Mouse (Mus musculus) bone marrow macrophage, adult 2 months (primary cell): ENCODE results near the gene Adcy2.

Experiments
- CTCF ChIP-seq: IDR thresholded peaks from 2 replicates; pipeline ENCODE4 v1.5.1; 2012; ENCODE audit warnings: low read depth, mild to moderate bottlenecking, low read length, moderate library complexity
- POLR2A ChIP-seq: IDR thresholded peaks from 2 replicates; pipeline ENCODE4 v1.6.1; 2012; ENCODE audit warnings: mild to moderate bottlenecking, low read depth, low read length, borderline replicate concordance

DNA sequence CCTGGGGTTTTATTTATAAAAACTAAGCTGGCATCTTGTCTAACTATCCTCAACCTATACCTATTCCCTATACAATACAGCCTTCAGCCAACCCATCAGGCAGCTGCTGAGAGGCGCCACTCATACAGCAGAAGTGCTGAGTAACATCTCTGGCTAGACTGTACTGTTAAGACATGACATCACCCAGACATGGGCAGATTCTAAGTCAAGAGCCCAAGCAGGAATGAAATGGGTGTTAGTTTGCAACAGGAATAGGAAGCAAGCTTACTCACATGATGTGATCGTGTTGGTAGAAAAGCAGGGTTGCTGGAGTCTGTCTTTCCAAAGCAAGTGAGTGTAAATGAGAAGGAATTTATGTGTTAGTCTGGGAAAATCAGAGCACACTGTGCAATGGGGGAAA is 18.3 kb downstream of the Adcy2 start:
- no peak for TF ChIP-seq POLR2A
- TF ChIP-seq CTCF = no peak
